Mouse (Mus musculus) ovary, postnatal 36 days (tissue): ENCODE results near the gene Hk2.

Source experiments
- DNase-seq: peaks from one replicate; pipeline ENCODE4 v3.0.0; 2022; ENCODE audit warnings: low spot score, mixed read lengths

Hk2 gene

DNA sequence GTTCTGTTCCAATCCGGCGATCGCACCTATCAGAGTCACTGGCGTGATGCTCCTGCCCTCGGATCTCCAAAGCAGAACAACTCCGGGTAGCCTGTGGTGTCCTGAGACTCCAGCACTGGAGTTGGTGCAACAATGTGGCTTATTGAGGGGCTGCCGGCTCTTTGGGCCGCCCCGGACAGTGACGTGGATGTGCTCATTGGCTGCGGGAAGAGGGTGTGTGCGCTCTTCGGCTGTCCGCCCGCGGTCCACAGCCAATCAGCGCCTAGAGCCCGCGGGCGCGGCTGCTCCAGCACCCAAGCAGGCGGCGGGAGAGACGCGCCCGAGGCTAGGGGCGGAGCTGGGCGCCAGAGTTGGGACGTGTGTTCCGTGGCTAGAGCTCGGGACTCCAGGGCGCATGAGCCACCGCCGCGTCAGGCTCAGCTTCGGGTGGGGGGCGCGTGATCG, at the start of gene Hk2:
Gene Hk2, minus strand, starts transcription at position 134 of the 444 bp plus-strand sequence.
- peak; percentile 88 for DNase-seq

GRCm38 (mm10) chr6:82821758-82822253, 47.6 kb upstream of the Hk2 start:
- DNase-seq: no peak

DNA sequence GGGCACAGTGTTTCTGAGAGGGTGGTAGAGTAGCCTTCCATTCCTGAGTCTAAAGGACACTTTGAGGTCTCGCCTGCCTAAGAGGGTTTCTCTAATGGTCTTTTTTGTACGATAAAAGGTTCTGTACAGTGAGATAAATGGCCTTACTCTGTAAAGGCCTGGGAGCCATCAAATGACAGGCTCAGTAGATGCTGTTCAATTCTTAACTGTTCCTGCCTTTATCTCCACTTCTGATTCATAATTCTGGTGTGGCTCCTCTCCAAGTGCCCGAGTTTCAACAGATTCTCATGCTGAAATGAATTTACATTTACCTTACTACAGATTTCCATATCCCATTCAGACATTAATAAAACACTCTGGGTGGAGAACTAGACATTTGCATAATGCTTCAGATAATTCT, 46.5 kb upstream of the Hk2 start:
- no peak for DNase-seq

GRCm38 (mm10) chr6:82814821-82815220, 40.6 kb upstream of the Hk2 start:
- no peak for DNase-seq

DNA sequence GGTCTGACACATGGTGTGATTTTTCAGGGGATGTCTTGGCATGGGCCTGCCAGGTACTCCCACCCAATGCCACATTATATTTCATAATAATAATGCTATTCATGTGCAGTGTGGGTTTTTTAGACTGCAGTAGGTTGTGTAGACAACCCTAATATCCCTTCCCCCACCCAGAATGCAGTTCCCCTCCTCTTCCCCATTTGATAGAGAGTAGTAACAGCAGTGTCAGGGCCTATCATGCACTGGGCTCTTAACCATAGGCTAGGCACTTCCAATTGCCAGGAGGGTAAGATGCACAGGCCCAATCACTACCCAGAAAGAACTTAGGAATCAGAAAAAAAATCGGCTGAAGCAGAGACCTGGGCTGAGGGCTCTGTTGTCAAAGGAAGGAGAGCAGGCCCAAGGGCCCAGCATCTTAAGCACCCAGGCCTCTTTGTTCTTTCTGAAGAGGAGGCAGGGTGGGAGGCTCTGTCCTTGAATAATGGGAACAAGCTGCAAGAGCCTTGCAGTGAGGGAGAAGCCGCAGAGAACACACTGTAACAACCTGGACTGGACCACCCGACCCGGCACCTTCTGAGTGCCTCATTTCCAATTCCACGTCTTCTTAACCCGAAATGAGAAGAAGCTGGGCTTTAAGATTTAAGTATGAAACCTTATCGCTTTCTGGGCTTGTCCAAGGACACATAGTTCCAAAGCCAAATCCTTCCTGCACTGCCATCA, 33.9 kb upstream of the Hk2 start:
- DNase-seq: peak; percentile 12

- no peak for DNase-seq
These were observed 32.7 kb upstream of the Hk2 start for GRCm38 (mm10) chr6:82806971-82807370.

- no peak for DNase-seq
These were observed 32.2 kb upstream of the Hk2 start for GRCm38 (mm10) chr6:82806503-82806902.

- no peak for DNase-seq
These were observed 31.6 kb upstream of the Hk2 start for GRCm38 (mm10) chr6:82805894-82806293.

DNA sequence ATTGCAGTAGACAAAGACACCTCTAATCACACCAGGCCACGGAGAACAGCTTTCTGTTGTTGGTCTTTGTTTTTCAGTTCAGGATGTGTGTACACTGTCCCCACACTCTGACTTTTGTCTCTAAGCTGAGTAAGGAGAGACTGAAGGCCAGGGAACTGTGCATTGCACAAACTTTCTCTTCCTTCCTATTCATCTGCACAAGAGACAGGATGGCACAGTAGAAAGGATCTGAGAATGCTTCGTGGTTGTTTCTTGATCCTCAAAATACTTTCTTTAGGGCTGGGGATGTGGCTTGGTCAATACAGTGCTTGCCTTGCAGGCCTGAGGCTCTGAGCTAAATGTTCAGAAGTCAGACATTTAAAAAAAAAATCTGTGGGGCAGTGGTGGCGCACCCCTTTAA, 30.7 kb upstream of the Hk2 start:
- DNase-seq: no peak

- no peak for DNase-seq
These were observed 24.0 kb upstream of the Hk2 start for GRCm38 (mm10) chr6:82798202-82798737.

DNA sequence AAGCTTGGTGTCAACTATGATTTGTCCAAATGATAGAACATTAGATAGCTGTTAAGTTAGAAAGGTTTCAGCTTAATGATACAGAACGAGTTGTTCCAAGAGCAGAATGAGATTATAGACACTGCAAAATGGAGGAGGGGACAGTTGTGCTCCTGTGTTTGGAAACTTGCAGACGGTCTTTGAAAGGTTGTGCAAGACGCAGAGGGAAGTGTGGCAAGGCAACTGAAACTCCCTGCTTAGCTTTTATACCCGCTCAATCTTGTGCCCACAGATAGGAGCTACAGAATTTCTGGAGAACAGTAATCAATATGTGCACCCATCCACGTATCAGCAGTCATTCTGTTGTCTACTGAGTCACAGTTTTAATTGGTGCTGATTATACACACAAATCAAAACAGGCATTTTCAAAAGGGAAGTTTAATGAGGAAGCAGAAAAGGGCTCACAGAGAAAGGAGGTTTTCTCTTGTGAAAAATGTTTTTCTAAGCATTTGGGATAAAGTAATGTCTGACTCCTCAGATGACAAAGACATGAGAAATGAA, 23.1 kb upstream of the Hk2 start:
- no peak for DNase-seq

- no peak for DNase-seq
These were observed 16.6 kb upstream of the Hk2 start for GRCm38 (mm10) chr6:82790864-82791263.

GRCm38 (mm10) chr6:82783906-82784305, 9.7 kb upstream of the Hk2 start:
- no peak for DNase-seq

DNA sequence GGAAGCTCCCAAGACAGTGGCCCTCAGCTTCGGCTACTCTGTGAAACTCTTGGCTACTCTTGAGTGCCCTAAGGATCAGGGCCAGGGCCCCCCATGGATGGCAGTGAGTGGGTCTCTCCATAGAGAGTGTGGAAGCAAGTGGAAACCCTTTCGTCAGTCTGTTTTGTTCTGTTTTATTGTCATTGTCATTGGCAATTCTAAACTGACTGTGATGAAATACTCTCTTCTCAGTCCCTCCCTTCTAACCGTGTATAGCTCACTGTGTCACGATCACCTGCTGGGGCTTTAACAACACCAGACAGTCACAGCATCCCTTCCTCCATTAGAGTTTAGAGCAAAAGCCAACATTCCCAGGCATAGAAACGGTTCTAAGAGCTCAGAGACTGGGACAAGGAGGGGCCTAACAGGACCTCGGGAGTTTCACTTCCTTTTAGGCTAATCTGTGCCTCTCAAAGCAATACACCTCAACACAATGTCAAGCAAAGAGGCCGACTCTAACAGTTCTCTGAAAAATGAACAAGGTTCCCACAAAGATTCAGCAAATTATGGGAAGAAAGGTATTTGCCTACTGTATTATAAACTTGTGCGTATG, 6.6 kb upstream of the Hk2 start:
- DNase-seq: no peak

GRCm38 (mm10) chr6:82780369-82780768, 6.1 kb upstream of the Hk2 start:
- DNase-seq: no peak

DNA sequence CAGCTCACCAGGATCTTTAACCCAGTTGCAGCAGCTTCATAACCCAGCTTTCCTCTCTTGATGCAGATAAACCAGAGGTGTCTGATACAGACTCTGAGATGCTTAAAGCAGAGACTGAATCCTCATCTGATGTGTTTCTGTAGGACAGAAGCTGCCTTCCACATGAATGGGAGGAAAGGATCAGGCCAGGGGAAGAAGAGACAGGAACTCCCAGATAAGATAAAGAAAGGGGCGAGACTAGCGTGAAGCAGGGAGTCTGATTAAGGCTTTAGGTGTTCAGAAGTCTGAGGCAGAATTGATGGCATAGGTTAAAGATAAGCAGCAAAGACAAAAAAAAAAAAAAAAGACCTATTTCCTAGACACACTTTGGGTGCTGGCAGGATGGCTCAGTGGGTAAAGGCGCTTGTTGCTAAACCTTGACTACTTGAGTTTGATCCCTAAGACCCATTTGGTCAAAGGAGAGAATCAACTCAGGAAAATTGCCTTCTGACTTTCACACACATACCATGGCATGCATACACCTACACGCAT, 2.9 kb upstream of the Hk2 start:
- no peak for DNase-seq

- DNase-seq: no peak
These were observed 1.1 kb upstream of the Hk2 start for GRCm38 (mm10) chr6:82775386-82775785.

GRCm38 (mm10) chr6:82773261-82774131, 758 bp downstream of the Hk2 start:
- DNase-seq: peak; percentile 52

DNA sequence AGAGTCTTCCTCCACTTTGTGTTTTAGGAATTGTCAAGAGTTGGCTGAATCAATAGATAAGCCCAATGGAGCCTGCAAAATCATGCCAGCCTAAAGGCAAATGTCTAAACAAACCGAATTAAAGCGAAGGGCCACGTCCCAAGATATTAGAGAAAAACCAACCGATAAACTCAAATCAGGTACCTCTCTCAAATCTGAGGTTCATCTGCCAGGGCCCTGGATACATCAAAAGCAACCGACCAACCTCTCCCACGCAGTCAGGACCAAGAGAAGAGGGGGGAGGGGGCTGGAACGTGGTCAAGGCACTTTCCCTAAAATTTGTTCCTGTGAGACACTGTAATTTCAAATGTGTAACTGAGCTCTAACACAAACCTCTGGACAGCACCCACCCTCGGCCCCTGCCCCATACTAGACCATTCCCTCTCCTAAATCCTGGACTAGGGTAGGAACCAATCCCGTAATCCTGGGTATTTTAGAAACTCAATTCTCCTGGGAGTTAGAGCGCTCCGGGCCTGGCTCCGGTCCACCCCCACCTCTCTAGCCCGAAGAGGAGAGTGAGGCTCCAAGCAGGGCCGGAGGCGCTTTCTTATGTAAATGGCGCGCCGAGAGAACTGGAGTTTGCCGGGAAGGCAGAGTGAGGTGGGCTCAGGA, 1.7 kb downstream of the Hk2 start:
- peak; percentile 44 for DNase-seq

GRCm38 (mm10) chr6:82771981-82772409, 2.3 kb downstream of the Hk2 start:
- DNase-seq: no peak

DNA sequence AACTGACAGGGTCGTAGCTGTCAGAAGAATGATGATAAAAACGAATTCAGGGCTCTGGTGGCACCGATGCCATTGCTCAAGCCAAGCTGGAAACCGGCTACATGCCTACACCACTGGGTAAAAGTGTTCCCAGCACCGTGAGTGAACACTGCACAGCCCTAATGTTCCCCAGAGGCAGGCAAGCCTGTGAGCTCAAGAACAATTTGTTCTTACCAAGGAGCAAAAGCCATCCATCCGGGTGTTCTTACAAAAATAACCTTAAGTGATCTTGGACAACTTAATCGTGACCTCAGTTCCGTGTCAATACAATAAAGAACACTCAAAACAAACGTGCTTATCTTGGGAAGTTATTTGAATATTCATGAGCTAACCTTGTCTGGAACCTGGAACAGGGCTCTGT, 3.2 kb downstream of the Hk2 start:
- no peak for DNase-seq
